Mouse (Mus musculus): ENCODE results near the gene Oxgr1.

Oxgr1 gene

DNA sequence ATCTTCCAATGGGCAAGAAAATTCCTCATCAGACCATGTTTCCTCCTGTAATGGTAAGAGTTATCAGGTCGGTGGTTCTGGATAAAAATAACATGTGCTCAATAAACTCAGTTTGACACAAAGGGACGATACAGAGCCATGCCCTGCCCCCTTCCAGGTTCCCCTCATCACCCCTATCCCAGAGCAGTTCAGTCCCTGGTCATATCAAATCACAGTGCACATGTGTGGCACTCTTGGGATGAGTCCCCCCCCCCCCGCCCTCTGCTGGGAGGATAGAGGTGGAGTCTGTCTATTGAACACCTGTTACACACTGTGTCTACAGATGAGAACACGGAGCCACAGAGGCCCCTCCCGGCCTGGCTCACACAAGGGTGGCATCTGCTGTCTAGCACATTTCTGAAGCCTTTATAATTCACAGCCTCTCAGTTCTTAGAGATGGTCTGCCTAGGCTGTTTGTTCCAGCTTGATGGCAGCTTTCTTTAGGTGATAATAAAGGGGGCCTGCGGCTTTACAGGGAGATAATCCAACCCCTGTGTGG lies 61.5 kb downstream of the Oxgr1 start:
- no peak for DNase-seq (ENCODE audit: low read depth, low spot score)

All from forelimb bud, embryonic 11.5 days (tissue).